Mouse (Mus musculus): Measurements from ENCODE around the gene Chpf2.
"Not testable (repeated sequence)": the region's sequence is repeated elsewhere in the genome, so short reads cannot be mapped to it uniquely, and the experiment has no call there.

The Chpf2 gene

DNA sequence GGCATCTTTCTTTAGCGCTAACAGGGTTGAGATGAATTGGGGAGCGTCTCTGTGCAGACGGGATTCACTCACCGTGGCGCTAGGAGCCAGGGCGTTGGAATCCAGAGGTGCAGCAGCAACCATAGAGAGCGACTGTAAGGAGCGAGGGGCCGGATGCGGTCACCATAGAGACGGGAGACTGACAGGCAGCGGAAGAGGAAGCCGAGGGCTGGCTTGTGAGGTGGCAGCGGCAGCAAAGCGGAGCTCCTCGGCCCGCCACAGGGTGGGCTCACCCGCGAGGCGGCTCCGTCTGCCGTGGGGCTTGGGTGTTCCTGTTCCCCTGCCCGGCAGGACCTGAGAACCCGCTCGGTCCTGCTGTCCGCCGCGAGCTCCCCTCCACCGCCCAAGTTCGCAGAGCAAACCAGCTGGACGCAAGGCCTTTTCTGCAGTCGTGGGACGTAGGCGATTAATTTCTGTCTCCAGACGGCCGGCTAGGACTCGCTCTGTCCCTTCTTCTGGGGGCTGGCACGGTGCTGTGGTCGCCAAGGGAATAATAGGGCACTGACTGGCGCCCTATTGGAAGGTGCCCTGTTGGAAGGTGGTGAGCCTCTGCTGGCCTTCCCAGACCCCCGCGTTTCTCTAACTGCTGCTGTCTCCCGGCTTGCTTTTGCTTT, at the start of gene Chpf2:
TSS of gene Chpf2 (plus strand) at position 195 of the 653 bp plus-strand sequence.
- peak; percentile 88 for DNase-seq (ENCODE audit: low spot score)

DNA sequence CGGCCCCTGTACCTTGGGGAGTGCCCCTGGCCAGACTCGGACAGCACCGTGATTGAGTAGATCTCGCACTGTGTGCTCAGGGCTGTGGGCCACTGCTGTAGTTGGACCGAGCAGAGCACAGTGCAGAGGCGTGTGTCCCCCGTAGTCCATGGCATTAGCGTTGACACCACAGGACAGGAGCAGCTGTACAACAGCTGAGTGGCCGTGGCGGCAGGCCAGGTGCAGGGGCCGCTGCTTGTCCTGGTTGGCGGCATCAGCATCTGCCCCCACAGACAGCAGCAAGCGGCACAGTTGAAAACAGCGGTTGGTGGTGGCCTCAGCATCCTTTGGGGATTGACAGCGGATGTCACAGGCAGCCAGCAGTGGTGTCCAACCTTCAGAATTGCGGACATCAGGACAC, 48.9 kb upstream of the Chpf2 start:
- no peak for DNase-seq (ENCODE audit: low spot score)

DNA sequence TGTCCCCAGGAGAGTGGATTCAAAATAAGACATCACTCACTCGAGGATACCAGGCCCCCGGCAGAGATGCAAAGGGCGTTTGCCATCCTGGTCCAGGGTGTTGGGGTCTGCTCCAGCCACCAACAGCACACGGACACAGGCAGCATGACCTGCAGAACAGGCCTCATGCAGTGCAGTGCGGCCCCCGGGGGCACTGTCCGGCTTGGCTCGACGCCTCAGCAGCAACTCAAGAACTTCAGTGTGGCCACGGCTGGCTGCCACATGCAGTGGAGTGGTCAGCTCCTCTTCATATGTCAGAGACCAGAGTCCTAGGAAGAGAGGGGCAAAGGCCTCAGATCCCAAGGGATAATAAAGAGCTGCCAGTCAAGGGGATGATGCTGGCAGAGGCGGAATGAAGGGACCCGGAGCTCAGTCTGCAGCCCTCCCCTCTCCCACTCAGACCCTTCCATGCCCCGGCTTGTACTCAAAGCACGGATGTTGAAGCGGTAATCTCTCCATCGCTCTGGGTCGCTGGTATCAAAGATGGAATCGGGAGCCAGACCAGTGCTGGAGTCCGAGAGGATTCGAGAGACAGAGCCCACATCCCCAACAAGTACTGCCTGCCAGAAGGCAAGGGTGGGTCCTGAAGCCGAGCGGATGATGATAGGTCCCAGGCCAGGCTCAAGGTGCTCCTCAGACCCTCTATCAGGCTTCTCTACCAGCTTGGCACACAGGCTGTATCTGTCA, 46.8 kb upstream of the Chpf2 start:
- no peak for DNase-seq (ENCODE audit: low spot score)

DNA sequence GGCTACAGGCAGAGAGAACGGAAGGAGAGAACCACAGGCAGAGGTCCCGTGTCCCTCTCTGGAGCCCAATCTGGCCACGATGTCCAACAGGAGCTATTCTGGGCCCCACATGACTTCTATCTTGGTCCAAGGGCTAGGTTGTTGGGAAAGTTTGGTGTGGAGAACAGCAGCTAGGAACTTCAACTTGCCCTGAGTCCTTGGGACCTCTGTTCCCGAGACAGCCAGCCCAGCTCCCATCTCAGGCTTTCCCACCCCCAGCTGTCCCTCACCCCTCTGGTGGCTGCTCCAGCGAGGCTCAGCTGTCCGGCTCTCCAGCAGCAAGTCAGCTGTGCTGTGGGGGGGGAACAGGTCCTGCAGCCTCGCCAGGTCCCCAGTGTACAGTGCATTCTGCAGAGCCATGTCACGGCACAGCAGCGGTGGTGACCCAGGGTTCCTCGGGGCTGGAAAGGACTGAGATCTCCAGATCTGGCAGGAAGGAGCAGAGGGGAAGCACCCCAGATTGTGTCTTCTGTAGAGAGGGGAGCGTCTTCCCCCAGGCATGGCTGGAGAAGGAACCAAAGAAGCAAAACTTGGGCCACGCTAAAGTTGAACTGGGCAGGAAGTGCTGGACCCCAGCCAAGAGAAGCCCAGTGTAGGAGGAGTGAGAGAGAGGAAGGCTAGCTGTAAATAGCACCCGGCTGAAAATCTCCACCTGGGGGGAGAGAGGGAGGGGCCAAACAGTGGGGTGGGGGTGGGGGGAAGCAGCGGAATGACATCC, 46.0 kb upstream of the Chpf2 start, which contains the start of gene Asb10:
TSS of gene Asb10 (minus strand) at position 592 of the 757 bp plus-strand sequence.
- peak; percentile 29 for DNase-seq (ENCODE audit: low spot score)

DNA sequence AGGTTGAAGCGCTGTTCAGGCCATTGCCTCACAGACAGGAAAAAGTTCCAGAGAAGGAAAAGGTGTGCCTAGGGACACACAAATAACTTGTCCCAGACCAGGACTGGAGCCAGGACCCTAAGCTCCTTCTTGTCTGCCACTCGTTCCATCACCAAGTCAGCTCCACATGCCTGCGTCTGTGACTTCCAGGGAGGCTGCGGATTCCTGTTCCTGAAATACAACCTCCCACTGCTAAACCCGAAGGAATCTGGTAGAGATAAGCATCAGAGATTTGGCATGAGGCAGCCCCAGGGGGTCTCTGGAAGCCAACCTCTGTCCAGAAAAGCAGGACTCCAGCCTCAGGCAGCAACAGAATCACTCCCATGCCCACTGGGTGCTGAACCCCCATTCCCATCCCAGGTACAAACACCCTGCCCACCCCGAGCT, 45.4 kb upstream of the Chpf2 start:
- no peak for DNase-seq (ENCODE audit: low spot score)

DNA sequence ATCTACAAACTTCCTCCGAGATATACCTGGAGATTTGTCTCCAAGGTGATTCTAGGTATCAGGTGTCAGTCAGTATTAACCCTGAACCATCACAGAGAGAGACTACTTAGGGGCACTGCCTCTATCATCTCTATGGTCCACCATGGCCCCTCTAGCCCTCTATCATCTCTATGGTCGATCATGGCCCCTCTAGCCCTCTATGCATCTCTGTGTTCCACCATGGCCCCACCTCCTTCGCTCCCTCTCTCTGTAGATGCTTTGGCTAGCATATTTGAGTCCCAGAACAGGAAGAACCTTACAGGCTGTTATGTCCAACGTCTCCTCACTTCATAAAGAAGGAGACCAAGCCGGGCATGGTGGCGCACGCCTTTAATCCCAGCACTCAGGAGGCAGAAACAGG, 43.9 kb upstream of the Chpf2 start:
- DNase-seq (ENCODE audit: low spot score), result no peak

DNA sequence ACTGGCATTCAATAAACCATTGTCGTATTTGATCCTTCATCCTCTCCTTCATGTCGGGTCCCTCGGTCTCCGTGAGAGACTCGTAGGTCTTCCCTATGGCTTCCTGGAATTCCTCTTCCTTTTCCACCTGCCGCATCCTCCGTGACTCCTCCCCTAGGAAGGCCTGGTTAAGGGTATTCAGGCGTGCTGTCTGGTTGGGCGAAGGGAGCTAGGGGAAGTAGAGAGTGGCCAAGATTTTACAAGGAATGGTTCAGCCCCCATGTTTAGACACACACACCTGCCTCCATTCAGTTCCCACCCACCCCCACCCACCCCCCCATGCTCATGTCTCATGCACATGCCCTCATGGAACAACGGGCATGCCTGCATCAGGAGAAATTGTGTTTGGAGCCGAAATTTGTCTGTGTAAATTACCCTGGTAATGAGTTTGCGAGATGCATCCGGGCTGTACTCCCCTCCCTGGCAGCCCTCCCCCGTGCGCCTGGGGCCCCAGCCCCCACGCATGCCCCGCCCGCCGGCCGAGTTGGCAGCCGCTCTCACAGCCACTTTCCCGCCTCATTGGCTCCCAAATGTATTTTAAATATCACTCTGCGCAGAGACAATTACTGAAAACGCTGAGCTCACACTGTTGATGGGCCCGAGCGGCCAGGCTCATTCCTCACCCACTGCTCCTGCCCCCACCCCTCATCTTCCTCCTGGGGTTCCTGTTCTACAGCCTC, 35.8 kb upstream of the Chpf2 start:
- DNase-seq (ENCODE audit: low spot score), result no peak

DNA sequence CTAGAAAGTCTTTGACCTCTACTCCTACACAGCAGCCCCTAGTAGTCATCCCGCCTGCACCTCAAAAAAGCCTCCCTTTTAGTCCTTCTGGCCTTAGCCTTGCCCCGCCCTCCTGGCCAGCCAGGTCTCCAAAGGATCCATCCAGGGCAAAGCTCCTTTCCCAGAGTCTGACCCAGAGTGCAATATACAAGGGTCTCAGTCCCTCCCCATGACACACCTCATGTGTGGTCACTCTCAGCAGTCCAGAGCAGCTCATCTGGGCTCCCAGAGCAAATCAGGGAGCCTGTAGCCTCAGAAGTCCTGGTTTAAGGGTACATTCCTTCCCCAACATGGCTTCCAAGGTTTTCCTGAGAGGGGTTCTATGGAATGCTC, 35.2 kb upstream of the Chpf2 start:
- no peak for DNase-seq (ENCODE audit: low spot score)

DNA sequence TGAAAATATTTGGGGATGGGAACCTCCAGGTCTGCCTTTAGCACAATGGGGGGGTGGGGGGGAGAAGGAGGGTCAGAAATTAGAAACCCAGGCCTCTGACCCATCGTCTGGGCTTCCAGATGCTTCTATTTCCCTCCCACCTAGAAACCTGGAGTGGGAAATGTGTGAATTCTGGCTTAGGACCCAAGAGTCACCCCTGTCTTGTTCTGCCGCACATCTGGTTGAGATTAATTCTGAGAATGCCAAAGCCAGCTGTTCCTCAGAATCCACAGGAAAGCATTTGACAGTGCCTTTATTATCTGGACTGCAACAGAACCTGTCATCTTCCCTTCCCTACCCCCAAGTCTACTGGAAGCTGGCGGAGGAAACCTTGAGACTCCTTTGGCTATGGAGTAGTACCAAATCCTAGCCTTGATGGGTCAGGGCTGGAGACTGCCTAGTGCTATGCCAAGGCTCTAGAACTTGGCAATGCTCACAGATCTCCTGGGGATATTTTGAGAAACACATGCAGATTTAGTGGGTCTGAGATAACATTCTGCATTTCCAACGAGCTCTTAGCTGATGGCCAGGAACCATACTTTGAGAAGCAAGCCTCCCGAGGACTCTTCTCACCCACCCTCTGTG, 32.8 kb upstream of the Chpf2 start:
- no peak for DNase-seq (ENCODE audit: low spot score)

DNA sequence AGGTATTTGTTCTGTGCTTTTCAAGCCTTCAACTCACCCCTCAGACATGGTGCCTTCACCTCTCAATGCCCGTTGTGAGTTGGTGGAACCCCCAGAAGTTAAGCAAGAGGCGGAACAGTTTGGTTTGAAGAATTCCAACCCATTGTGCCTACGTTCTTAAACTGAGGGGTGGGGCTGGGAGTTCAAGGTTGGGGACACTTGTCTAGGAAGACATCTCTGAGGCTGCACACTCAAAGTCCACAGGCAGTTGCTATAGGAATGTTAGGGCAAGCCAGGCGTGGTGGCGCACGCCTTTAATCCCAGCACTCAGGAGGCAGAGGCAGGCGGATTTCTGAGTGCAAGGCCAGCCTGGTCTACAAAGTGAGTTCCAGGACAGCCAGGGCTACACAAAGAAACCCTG, 31.2 kb upstream of the Chpf2 start:
- not testable (repeated sequence) for DNase-seq (ENCODE audit: low spot score)

DNA sequence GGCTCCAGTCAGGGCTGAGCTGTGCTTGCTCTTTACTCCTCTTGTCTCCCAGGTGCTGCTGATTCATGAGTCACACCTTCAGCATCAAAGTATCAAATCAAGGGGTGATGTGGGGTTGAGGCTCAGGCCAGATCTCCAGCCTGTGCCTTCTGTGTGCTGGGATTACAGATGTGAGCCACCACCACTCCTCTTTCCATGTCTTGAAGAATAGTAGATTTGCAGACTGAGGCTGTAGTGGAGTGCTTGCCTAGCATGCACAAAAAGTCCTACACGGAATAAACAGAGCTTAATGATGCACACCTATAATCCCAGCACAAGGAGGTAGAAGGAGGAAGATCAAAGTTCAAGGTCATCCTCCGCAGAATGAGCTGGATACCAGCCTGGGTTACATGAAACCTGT, 29.8 kb upstream of the Chpf2 start, which contains the start of gene 4931409K22Rik:
TSS of gene 4931409K22Rik (minus strand) at position 101 of the 400 bp plus-strand sequence.
- no peak for DNase-seq (ENCODE audit: low spot score)

DNA sequence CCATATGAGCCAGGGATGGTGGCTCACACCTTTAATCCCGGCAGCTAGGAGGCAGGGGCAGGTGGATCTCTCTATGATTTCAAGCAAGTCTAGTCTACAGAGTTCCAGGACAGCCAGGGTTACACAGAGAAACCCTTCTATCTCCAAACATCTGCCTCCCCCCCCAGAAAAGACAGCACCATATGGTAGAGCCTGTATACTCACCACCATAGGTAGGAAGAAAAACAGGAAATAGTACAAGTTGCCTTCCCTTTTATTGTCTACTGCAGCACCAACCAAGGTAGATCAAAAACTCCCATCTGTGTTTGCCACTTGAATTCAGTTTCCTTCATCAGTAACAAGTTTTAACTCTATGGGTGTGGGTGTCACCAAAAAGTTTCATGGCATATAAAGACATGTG, 10.6 kb upstream of the Chpf2 start:
- DNase-seq (ENCODE audit: low spot score), result no peak

DNA sequence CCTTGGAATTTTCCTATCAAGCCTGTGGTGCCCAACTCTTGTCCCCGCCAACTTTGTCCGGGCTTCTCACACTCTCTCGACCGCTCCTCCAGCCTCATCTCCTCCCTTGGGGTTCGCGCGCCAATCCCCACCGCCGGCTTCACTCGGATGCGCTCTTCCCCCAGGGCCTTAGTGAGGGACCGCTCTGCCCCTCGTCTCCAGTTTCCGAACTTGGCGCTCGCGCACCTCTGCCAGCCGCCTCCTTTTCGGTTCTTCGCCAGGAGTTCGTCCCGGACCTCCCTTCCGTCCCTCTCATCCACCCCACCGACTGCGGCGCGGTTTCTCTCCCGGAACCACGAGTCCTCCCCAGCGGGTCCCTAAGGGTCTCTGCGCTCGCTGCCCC, 9.7 kb upstream of the Chpf2 start:
- no peak for DNase-seq (ENCODE audit: low spot score)

DNA sequence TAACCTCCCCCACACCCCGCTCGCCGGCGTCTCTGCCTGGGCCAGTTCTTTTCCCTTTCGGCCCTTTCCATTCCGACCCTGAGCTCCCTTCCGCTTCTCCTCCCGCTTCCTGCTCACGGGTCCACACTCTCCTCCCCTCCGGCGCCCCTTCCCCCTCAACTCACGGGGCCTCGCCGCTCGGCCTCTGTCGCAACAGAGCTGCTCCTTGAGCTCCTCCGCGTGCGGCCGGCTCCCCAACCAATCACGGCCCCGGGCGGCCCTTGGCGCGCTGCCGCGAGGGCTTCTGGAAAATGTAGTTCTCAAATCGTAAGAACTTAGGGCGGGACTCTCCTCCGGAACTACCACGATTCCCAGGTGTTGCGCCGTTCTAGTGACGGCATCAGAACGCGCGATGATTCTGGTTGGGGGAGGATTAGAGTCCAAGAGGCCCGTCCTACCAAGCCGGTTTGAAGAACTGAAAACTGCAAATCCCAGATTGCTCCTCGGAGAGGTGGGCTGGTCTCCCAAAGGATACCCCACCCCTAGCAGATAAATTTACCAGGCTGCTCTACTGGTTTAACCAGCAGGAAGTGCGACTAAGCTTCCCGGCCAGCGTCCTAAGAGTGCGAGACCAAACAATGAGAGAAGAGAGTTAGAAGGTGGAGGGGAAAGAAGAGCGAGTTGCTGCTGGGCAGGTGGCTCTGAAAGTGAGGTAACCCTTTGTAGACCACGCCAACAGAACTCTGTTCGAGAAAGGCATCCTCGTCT, 9.2 kb upstream of the Chpf2 start, which contains the start of gene Abcf2:
TSS of gene Abcf2 (minus strand) at position 285 of the 747 bp plus-strand sequence.
- peak; percentile 100 for DNase-seq (ENCODE audit: low spot score)

DNA sequence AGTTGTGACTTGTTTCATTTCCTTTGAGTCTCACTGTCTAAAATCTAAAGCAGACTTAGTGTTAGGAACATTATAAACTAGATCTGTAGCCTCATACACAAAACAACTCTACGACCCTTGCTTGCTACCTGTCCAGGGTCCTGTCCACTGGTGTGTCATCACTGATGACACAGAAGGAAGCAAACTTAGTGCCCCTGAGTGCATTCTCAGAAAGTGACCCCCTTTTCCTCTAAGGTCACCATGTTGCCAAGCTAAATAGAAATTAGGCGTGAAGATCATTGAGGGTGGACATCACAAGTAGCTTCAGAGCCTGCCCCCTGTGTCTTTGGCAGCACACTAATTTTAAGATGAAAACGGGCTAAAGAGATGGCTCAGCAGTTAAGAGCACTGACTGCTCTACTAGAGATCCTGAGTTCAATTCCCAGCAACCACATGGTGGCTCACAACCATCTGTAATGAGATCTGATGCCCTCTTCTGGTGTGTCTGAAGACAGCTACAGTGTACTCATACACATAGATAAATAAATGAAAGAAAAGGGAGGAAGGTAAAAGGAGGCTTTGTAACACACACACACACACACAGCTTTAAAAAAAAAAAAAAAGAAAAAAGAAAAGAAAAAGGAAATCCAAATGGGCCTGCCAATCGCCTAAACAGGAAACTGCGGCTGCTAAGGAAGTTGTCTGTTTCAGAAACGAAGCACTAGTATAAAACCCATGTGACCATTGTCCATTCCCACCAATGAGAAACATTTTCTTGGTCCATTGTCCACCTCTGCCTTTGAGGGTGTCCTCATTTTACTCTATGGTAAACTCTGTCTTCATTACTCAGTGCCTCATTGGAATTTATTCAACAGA, 8.2 kb upstream of the Chpf2 start:
- no peak for DNase-seq (ENCODE audit: low spot score)

DNA sequence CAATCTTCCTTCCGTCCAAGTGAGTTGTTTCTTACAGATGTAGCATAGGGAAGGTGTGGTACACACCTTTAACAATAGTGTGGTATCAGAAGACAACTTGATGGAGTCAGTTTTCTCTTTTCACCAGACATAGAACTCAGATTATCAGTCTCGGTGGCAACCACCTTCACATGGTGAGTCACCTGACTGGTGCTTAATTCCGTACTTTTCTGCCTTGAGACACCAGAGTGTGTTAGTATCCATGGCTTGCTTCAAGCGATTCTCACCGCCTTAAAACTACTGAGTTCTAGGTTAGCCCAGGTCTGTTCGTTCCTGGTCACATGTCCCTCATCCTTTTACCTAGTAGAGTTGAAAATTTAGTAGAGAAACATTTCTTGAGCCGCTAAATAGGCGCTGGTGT, 435 bp upstream of the Chpf2 start:
- no peak for DNase-seq (ENCODE audit: low spot score)

DNA sequence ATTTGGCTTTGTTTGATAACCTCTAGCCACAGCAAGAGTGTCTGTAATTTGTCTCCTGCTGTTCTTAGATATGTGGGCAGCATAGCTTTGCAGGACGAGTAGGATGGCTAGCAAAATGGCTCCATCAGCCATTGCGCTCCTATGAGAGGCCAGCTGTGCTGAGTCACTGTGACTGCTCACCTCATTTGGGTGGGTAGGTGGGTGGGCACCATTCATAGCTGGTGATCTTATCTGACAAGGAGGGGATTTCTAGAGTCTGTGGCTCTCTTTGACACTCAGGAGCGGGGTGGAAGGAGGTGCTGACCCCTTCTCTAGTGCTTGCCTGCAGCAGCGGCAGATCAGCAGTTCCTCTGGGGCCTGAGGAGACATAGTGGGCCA, 648 bp downstream of the Chpf2 start:
- no peak for DNase-seq (ENCODE audit: low spot score)

DNA sequence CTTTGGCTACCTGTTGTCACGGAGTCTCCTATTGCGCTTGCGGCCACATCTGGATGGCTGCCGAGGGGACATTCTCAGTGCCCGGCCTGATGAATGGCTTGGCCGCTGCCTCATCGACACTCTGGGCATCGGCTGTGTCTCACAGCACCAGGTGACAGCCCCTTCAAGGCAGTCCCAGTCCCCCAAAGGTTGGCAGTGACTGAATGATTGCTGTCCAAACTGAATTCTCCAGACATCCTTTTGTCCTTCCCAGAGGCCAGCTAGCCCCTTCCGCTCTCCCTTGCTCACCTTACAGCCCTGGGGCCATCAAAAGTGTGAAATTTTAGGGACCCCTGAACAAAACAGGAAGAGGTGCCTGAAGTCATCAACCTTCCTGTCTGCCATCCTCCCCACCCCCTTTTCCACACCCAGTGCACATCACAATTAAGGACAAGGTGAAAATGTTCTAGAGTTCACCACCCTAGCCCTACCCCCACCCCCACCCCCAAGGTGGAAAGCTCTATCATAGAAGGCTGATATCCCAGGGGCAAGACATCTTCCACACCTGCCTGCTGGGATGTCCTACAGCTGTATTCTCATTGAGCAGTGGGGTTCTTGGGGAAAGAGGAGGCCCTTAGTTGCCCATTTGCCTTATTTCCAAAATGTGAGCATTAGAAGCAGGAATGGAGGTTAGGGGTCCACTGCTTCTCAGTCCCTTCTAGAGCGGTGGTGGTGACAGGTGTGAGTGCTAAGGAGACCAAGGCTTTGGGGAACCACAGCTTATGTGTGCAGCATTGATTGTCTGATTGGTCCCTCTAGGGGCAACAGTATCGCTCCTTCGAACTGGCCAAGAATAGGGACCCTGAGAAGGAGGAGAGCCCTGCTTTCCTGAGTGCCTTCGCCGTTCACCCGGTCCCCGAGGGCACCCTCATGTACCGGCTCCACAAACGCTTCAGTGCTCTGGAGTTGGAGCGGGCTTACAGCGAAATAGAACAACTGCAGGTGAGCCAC, 3.3 kb downstream of the Chpf2 start:
- no peak for DNase-seq (ENCODE audit: low spot score)

DNA sequence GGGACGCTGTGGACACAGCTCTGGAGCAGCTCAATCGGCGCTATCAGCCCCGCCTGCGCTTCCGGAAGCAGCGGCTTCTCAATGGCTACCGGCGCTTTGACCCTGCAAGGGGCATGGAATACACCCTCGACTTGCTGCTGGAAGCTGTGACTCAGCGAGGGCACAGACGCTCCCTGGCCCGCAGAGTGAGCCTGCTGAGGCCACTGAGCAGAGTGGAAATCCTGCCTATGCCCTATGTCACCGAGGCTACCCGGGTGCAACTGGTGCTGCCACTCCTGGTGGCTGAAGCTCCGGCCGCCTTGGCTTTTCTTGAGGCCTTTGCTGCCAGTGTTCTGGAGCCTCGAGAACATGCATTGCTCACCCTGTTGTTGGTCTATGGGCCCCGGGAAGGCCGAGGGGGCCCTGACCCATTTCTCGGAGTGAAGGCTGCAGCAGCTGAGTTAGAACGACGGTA, 4.8 kb downstream of the Chpf2 start:
- peak; percentile 56 for DNase-seq (ENCODE audit: low spot score)

All from yolk sac, embryonic 10.5 days (tissue).